Mouse (Mus musculus) c-Kit-positive CD71-positive TER-119-negative erythroid progenitor cells, embryonic 14.5 days (primary cell): ENCODE results near the gene AF067061.
"Not testable (repeated sequence)": the region's sequence is repeated elsewhere in the genome, so short reads cannot be mapped to it uniquely, and the experiment has no call there.

Source experiments
- DNase-seq: peaks from one replicate; pipeline ENCODE4 v3.0.0-alpha.2; 2013; ENCODE audit warnings: low read depth

The AF067061 gene

GRCm38 (mm10) chr13:120262870-120263269, at the start of gene AF067061:
Gene AF067061 (plus strand): TSS chr13:120263114.
- not testable (repeated sequence) for DNase-seq

DNA sequence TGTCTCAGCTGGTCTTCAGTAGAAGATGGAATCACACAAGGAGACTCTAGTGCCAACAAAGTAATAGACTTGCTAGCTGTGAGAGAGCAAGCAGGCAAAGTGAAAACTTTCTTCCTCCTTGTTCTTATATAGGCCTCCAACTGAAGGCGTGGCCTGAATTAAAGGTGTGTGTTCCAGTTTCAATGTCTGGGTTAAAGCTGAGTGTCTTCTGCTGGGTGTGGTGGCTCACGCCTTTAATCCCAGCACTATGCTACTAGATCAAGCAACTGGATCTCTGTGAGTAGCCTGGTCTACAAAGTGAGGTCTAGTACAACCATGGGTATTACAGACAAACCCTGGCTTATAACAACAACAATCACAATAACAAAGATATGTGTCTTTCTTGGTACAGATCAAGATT, 47.1 kb upstream of the AF067061 start, which contains the start of gene Gm21762:
Gene Gm21762, minus strand, starts transcription at position 101 of the 400 bp plus-strand sequence.
- DNase-seq: not testable (repeated sequence)

DNA sequence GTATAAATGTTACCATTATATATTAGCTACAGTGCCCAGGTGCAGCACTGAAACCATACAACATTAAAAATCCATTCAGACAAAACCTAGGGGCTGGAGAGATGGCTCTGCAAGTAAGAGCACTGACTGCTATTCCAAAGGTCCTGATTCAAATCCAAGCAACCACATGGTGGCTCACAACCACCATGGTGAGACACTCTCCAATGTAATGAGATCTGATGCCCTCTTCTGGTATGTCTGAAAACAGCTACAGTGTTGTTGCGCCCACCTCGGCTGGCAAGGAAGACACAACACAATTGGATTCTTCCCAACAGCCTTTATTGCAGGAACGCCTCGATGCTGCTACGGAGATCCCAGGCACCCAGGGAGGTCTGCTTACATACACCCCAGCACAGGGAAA, 42.0 kb upstream of the AF067061 start:
- not testable (repeated sequence) for DNase-seq

GRCm38 (mm10) chr13:120223012-120223659, 39.8 kb upstream of the AF067061 start:
- not testable (repeated sequence) for DNase-seq

DNA sequence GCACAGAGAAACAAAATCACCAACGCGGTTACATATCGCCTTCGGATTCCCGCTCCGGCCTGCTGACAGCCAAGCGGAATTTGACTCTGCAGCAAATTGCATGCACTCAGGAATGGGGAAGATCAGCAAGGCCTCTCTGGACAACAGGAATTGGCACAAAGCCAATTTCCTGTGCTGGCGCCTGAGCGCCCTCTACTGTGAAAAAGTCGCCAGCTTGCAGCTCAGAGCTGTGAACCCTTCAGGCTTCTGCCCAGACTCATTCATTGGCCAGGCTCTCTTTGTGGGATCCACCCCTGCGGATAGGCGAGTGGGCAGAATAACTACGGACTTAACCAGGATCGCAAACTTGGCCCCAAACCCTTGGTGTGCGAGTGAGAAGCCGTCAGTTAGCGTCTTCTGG, 31.1 kb upstream of the AF067061 start:
- DNase-seq: not testable (repeated sequence)

GRCm38 (mm10) chr13:120232447-120233049, 30.4 kb upstream of the AF067061 start:
- not testable (repeated sequence) for DNase-seq

GRCm38 (mm10) chr13:120238811-120239210, 24.1 kb upstream of the AF067061 start, which contains the start of gene Gm21731:
Gene Gm21731 (plus strand): TSS chr13:120239111.
- DNase-seq: not testable (repeated sequence)

- DNase-seq: not testable (repeated sequence)
Observed at GRCm38 (mm10) chr13:120251208-120251924, 11.5 kb upstream of the AF067061 start.

GRCm38 (mm10) chr13:120258817-120259658, 3.9 kb upstream of the AF067061 start:
- DNase-seq: not testable (repeated sequence)

- DNase-seq: not testable (repeated sequence)
Observed at GRCm38 (mm10) chr13:120259718-120260117, 3.2 kb upstream of the AF067061 start.

- DNase-seq: not testable (repeated sequence)
Observed at GRCm38 (mm10) chr13:120277837-120278236, 14.9 kb downstream of the AF067061 start.

DNA sequence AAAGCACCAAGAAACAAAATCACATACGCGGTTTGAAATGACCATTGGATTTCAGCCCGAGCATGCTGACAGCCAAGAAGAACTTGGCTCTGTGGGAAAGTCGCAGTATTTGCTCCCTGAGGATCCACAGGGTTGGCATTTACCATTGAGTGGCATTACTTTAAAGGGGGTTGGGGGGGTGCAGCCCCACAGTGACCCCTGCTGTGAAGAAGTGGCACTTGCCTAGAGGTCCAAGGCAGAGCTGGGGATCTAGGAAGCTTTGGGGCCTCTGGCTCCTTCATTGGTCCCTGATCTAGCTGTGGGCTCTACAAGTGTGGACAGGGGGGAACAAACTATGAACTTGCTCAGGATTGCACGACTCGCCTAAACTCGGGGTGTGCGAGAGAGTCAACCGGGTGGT, 15.9 kb downstream of the AF067061 start:
- DNase-seq: no peak

DNA sequence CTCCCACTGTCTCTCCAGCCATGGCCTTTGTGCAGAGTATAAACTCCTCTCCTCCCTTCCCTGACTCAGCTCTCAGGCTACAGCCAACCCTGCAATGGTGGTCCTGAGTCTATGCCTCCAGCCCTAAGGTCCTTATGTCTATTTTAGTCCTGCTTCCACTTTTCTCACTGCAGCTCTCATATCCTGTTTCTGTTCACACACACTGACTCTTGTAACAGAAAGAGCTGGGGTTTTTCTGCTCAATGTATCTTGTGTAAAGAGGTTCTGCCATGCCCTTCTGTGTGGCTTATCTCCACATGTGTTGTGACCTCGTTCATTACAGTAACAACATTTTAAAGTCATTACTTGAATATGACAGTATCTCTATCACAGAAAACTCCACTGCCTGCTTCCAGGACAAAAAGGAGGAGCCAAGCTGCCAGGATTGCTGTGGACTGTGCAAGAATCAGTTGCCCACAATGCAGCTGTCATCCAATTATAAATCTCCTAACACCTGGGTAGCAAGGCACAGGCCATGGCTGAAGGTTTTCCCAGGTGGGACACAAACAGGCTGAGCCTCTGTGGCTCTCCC, 36.5 kb downstream of the AF067061 start:
- DNase-seq: no peak

GRCm38 (mm10) chr13:120299991-120300442, 37.1 kb downstream of the AF067061 start, which contains the start of gene BC147527:
Gene BC147527 (plus strand): TSS chr13:120300392.
- DNase-seq: no peak

- no peak for DNase-seq
Observed at GRCm38 (mm10) chr13:120300853-120301252, 37.9 kb downstream of the AF067061 start.

GRCm38 (mm10) chr13:120310749-120311148, 47.8 kb downstream of the AF067061 start:
- no peak for DNase-seq

DNA sequence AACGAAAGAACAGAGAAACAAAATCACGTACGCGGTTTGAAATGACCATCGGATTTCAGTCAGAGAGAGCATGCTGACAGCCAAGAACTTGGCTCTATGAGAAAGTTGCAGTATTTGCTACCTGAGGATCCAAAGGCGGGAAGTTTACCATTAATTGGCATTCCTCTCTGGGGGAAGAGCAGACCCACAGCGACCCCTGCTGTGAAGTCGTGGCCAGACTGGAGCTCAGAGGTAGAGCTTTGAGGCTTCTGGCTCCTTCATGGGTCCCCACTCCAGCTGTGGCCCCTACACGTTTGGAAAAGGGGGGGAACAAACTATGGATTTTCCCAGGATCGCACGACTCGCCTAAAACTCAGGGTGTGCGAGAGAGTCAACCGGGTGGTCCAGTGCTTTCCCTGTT, 50.7 kb downstream of the AF067061 start:
- DNase-seq: no peak
